Mouse (Mus musculus): Measurements from ENCODE around the gene Smim23. TPM values are rescaled to one million over a fixed set of nuclear protein-coding genes. Genes with fewer than 3 reads are reported as not detected.

Smim23 gene
- polyA plus RNA-seq, 1 experiment from 2014 or later: not detected

DNA sequence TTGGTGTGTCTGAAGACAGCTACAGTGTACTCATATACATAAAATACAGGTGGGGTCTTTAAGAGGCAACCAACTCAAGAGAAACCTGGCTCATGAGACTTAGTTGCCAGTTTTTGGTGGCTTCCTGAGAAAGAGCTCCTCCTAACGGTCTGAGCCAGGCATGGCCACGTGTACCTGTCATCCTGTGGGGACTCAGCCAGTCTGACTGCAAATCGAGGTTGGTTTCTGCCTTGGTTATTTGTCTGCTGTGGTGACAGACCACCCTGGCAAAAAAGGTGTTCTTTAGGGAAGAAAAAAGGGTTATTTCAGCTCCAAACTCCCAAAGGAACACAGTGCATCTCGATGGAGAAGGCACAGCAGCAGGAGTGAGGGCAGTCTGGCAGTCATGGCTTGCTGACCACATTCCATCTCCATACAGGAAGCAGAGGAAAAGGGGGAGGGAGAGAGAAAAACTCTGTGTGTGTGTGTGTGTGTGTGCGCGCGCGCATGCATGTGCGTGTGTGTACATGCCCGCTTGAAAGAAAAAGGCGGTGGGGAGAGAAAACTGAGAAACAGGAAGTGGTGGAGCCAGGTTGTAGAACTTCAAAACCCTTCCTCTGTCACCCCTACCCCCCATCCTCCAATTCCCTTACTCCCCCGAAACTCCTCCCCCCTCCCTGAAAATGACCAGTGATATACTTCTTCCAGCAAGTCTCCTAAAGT is 55.6 kb downstream of the Smim23 start:
- no peaks in the 10 kb centered on the region for H3K36me3 ChIP-seq
- H3K4me3 ChIP-seq: no peak overlapping the region
- H3K4me2 ChIP-seq (replicated peaks): no peak overlapping the region
- H3K27me3 ChIP-seq: no peaks in the 10 kb centered on the region
- no peak overlapping the region for H3K27ac ChIP-seq
- 0 out of 2 replicates have a peak, but pooled peaks cover 3% of the 10 kb centered on the region for H3K4me1 ChIP-seq
- H3K9me3 ChIP-seq: no peaks in the 10 kb centered on the region; the same call in 1 of the 2 replicates
- WGBS: 74% methylated on average over 12 of the region's 12 CpGs
- H3K9ac ChIP-seq: no peak overlapping the region
- ATAC-seq (ENCODE audit: insufficient number of reproducible peaks, insufficient read depth, low FRiP score, low TSS enrichment): no peak

Other genes starting within 250 kb of the Smim23 start
- 90.2 and 90.4 TPM in 2 replicates for gene Fbxw11, start 181.9 kb downstream of the Smim23 start, polyA plus RNA-seq (2016; fragmentation: Nextera tagmentation; extraction: Ambion mirVana)

All from embryonic facial prominence, embryonic 12.5 days (tissue).